Mouse (Mus musculus): ENCODE measurements around the gene Eif4g3. TPM values are rescaled to one million over a fixed set of nuclear protein-coding genes. Genes with fewer than 3 reads are reported as not detected.
A peak's percentile ranks its signal among the peaks of the same experiment; 100 is the strongest.

The Eif4g3 gene
- total and polyA plus RNA-seq, 3 experiments, result 69.2 to 181 (median 133) TPM

- DNase-seq, result no peak
Observed at GRCm38 (mm10) chr4:138102413-138102812, 109.6 kb downstream of the Eif4g3 start.

- DNase-seq, result no peak
Observed at GRCm38 (mm10) chr4:138104967-138105366, 112.1 kb downstream of the Eif4g3 start.

GRCm38 (mm10) chr4:138107441-138108409 is 114.9 kb downstream of the Eif4g3 start:
- DNase-seq, result peak; percentile 71

- DNase-seq, result no peak
Observed at GRCm38 (mm10) chr4:138108541-138108940, 115.7 kb downstream of the Eif4g3 start.

- no peak for DNase-seq
Observed at GRCm38 (mm10) chr4:138109332-138109731, 116.5 kb downstream of the Eif4g3 start.

- no peak for DNase-seq
Observed at GRCm38 (mm10) chr4:138111858-138112257, 119.0 kb downstream of the Eif4g3 start.

GRCm38 (mm10) chr4:138119740-138120139 is 126.9 kb downstream of the Eif4g3 start:
- DNase-seq, result no peak

- no peak for DNase-seq
Observed at GRCm38 (mm10) chr4:138124046-138124445, 131.2 kb downstream of the Eif4g3 start.

- no peak for DNase-seq
Observed at GRCm38 (mm10) chr4:138127371-138127770, 134.5 kb downstream of the Eif4g3 start.

GRCm38 (mm10) chr4:138127781-138128180 is 135.0 kb downstream of the Eif4g3 start:
- no peak for DNase-seq

- DNase-seq, result no peak
Observed at GRCm38 (mm10) chr4:138130149-138130548, 137.3 kb downstream of the Eif4g3 start.

GRCm38 (mm10) chr4:138131226-138131625 is 138.4 kb downstream of the Eif4g3 start:
- DNase-seq, result peak; percentile 72

- DNase-seq, result no peak
Observed at GRCm38 (mm10) chr4:138131716-138132115, 138.9 kb downstream of the Eif4g3 start.

- DNase-seq, result no peak
Observed at GRCm38 (mm10) chr4:138133360-138133759, 140.5 kb downstream of the Eif4g3 start.

- peak; percentile 51 for DNase-seq
Observed at GRCm38 (mm10) chr4:138137336-138137735, 144.5 kb downstream of the Eif4g3 start.

GRCm38 (mm10) chr4:138137804-138138203 is 145.0 kb downstream of the Eif4g3 start:
- DNase-seq, result peak; percentile 27

- DNase-seq, result peak; percentile 29
Observed at GRCm38 (mm10) chr4:138138219-138138618, 145.4 kb downstream of the Eif4g3 start.

- DNase-seq, result no peak
Observed at GRCm38 (mm10) chr4:138141358-138141757, 148.5 kb downstream of the Eif4g3 start.

GRCm38 (mm10) chr4:138147176-138147575 is 154.4 kb downstream of the Eif4g3 start:
- no peak for DNase-seq

GRCm38 (mm10) chr4:138149977-138150376 is 157.2 kb downstream of the Eif4g3 start:
- no peak for DNase-seq

GRCm38 (mm10) chr4:138151226-138151625 is 158.4 kb downstream of the Eif4g3 start:
- no peak for DNase-seq

- peak; percentile 33 for DNase-seq
Observed at GRCm38 (mm10) chr4:138153980-138154379, 161.2 kb downstream of the Eif4g3 start.

GRCm38 (mm10) chr4:138160918-138161317 is 168.1 kb downstream of the Eif4g3 start:
- no peak for DNase-seq

- no peak for DNase-seq
Observed at GRCm38 (mm10) chr4:138161550-138161949, 168.7 kb downstream of the Eif4g3 start.

Data from adrenal gland, adult 2 months (tissue).